Mouse (Mus musculus) bone marrow, adult 2 months (tissue): ENCODE data around the gene Ctrb1.

ENCODE experiments used
- CTCF ChIP-seq: fragments of 200-500 bp; IDR thresholded peaks from 2 replicates; pipeline ENCODE4 v1.5.1; 2011; ENCODE audit warnings: low read length, control low read depth; ENCODE audit not compliant: control insufficient read depth, insufficient read depth
- POLR2A ChIP-seq: fragments of 200-500 bp; IDR thresholded peaks from 2 replicates; pipeline ENCODE4 v1.6.1; 2011; ENCODE audit warnings: low read depth, mild to moderate bottlenecking, control low read depth, low read length, borderline replicate concordance; ENCODE audit not compliant: control insufficient read depth

DNA sequence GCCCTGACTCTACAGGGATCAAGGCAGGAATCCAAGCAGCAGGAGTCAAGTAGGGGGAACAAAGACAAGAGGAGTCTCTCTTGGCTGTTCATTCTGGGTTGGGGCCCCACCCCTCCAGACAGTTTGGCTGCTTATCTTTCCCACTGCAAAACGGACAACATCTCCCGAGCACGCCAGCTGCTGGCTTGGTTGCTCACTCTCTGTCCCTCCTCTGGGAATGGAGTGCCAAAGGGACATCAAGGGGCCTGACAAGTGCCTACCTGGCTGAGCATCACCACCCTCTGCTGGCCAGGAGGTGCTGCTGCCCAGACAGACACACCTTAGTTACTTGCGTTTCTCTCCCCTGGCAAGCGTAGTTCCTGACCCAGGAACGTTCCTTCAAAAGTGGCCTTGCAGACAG, 27.1 kb upstream of the Ctrb1 start:
- TF ChIP-seq POLR2A, result no peak
- TF ChIP-seq CTCF, result no peak
